In the genomic region with DNA sequence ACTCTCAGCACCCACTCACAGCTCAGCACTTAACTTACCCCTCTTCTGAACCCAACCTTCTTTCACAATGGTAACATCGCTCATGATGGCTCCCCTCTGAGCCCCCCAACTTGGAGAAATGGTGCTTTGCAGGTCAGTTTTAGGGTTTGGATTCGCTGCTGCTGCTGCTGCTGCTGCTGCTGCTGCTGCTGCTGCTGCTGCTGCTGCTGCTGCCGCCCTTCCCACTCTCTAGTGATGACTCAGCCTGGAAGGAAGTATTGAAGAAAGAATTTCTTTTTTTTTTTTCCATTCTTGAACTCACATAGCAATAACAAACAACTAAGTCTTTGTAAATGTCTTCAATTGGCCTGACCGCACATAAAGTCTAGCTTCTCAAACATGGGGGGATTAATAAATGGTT, we compare ENCODE assay signal across 11 mouse cellular contexts. TPM values are rescaled to one million over a fixed set of nuclear protein-coding genes. Genes with fewer than 3 reads are reported as not detected.
DNase-seq lines count a peak whose midpoint lies in the region; ATAC-seq lines count a peak whose summit lies in the region.
"Had no signal": no experiment of that assay in that cellular context is flagged by ENCODE, and none has a peak within 500 bp of the region (broad histone marks: within the 10 kb centered on the region; RNA-seq: fewer than 3 reads in every experiment).

No protein-coding gene starts in this region.

- intact Hi-C loops in heart, postnatal 25 days (cut with DNase I), result no loop called here

- H3K9me3 ChIP-seq in heart, embryonic 11.5 days (replicated peaks; ENCODE audit: control insufficient read depth, low read length), result no peaks in the 10 kb centered on the region
- H3K9me3 ChIP-seq: lung, embryonic 15.5 days; neural tube, embryonic 12.5 days had no signal

- no peak for ATAC-seq in heart, embryonic 11.5 days (replicated peaks; ENCODE audit: insufficient number of reproducible peaks, low FRiP score, low TSS enrichment)

- 0 out of 2 replicates have a peak overlapping the region, but pooled peaks have one; percentile 41 for H3K27ac ChIP-seq in heart, embryonic 11.5 days (ENCODE audit: low read depth, low read length)
- H3K27ac ChIP-seq: lung, embryonic 15.5 days; neural tube, embryonic 12.5 days had no signal

- DNase-seq in heart, postnatal 25 days (ENCODE audit: low spot score), result no peak
- peak; percentile 12 for DNase-seq in right cerebral cortex, postnatal 25 days
- DNase-seq in right cerebral cortex, postnatal 14 days, result no peak
- DNase-seq in fibroblast of lung, adult 2 months (ENCODE audit: low read depth), result peak; percentile 22
- DNase-seq in yolk sac, embryonic 10.5 days (ENCODE audit: low spot score), result no peak
- DNase-seq in gastrocnemius, postnatal 25 days, result no peak
- DNase-seq: cerebellum, adult 8-10 months; kidney, postnatal 36 days had no signal

- H3K4me1 ChIP-seq in heart, embryonic 11.5 days (ENCODE audit: control insufficient read depth, insufficient read depth, low read length), result 0 out of 2 replicates have a peak, but pooled peaks cover 2% of the 10 kb centered on the region

- no peak overlapping the region for H3K9ac ChIP-seq in heart, embryonic 11.5 days (ENCODE audit: low read depth, low read length)
- H3K9ac ChIP-seq: lung, embryonic 15.5 days; neural tube, embryonic 12.5 days had no signal

- 59% methylated on average over 4 of the region's 4 CpGs for WGBS in heart, embryonic 11.5 days (ENCODE audit: insufficient replicate concordance)

- peak overlapping the region; percentile 42 for H3K4me2 ChIP-seq in heart, embryonic 11.5 days
- H3K4me2 ChIP-seq: lung, embryonic 15.5 days; neural tube, embryonic 12.5 days had no signal

- H3K36me3 ChIP-seq in heart, embryonic 11.5 days (ENCODE audit: control insufficient read depth, insufficient read depth, low read length), result no peaks in the 10 kb centered on the region
- H3K36me3 ChIP-seq: lung, embryonic 15.5 days had no signal

- no peak overlapping the region for H3K4me3 ChIP-seq in heart, embryonic 11.5 days (ENCODE audit: low read depth, low read length)
- H3K4me3 ChIP-seq: lung, embryonic 15.5 days; neural tube, embryonic 12.5 days had no signal

- H3K27me3 ChIP-seq in heart, embryonic 11.5 days (ENCODE audit: control insufficient read depth, insufficient read depth, low read length), result no peaks in the 10 kb centered on the region
- H3K27me3 ChIP-seq: lung, embryonic 15.5 days; neural tube, embryonic 12.5 days had no signal

RNA-seq across cellular contexts. Expression of gene Akt3, which starts 9.4 kb away (rescaled TPM):
- 7.1 and 8.4 TPM in 2 replicates for polyA plus RNA-seq in heart, embryonic 11.5 days (2014; fragmentation: Nextera tagmentation; extraction: Ambion mirVana)
- 10 to 100 TPM; 20.4 to 23.8 TPM for total RNA-seq in heart, postnatal 25 days (2021)
- total RNA-seq in gastrocnemius, postnatal 25 days (2021), result 10 to 100 TPM; 10.4 to 14.0 TPM

Comparison
In these comparisons a context has a peak if more than half of its experiments do, and no peak if none do; other contexts are left out.
1. DNase-seq: peak in right cerebral cortex, postnatal 25 days (single experiment) and fibroblast of lung, adult 2 months (single experiment); none in heart, postnatal 25 days (single experiment), right cerebral cortex, postnatal 14 days (single experiment), yolk sac, embryonic 10.5 days (single experiment) and gastrocnemius, postnatal 25 days (single experiment).